In genomic region chr16:94472515-94472951, GRCm38 (mm10) we compare ENCODE assay signal across 8 mouse cellular contexts. TPM values are rescaled to one million over a fixed set of nuclear protein-coding genes. Genes with fewer than 3 reads are reported as not detected.
A peak's percentile ranks its signal among the peaks of the same experiment; 100 is the strongest.
DNase-seq lines count a peak whose midpoint lies in the region; ATAC-seq lines count a peak whose summit lies in the region.
"Had no signal": no experiment of that assay in that cellular context is flagged by ENCODE, and none has a peak within 500 bp of the region (broad histone marks: within the 10 kb centered on the region; RNA-seq: fewer than 3 reads in every experiment).

No protein-coding gene starts in this region.

- H3K27ac ChIP-seq in hindbrain, embryonic 14.5 days: peak overlapping the region; percentile 85
- H3K27ac ChIP-seq: liver, embryonic 14.5 days had no signal

- peaks cover 54% of the 10 kb centered on the region for H3K36me3 ChIP-seq in hindbrain, embryonic 14.5 days (replicated peaks; ENCODE audit: control insufficient read depth, insufficient read depth)

- DNase-seq in adipocyte (ENCODE audit: low spot score): peak; percentile 95
- DNase-seq in brain, adult 2 months (ENCODE audit: low read depth, low spot score): peak; percentile 94
- peak; percentile 77 for DNase-seq in hindbrain, embryonic 14.5 days (ENCODE audit: low spot score)
- peak; percentile 84 for DNase-seq in left cerebral cortex, postnatal 4 days
- peak; percentile 25 for DNase-seq in retina, postnatal 7 days (ENCODE audit: low read depth, low spot score)
- no peak for DNase-seq in thymus, postnatal 36 days

- 38% methylated on average over 8 of the region's 8 CpGs for WGBS in hindbrain, embryonic 14.5 days

- H3K4me3 ChIP-seq in hindbrain, embryonic 14.5 days (replicated peaks; ENCODE audit: low read length): no peak overlapping the region

- H3K9ac ChIP-seq in hindbrain, embryonic 14.5 days: no peak overlapping the region
- H3K9ac ChIP-seq: liver, embryonic 14.5 days had no signal

- H3K4me1 ChIP-seq in hindbrain, embryonic 14.5 days (replicated peaks; ENCODE audit: control insufficient read depth, insufficient read depth, low read length): peaks cover 16% of the 10 kb centered on the region

- intact Hi-C loops in left cerebral cortex, postnatal 4 days (cut with DNase I): no loop called here

- peak; percentile 83 for ATAC-seq in frontal cortex, adult (ENCODE audit: low TSS enrichment)
- ATAC-seq in hindbrain, embryonic 14.5 days (ENCODE audit: low FRiP score): peak; percentile 77

- H3K4me2 ChIP-seq in hindbrain, embryonic 14.5 days (replicated peaks): 0 out of 2 replicates have a peak overlapping the region, but pooled peaks have one; percentile 11

- no peaks in the 10 kb centered on the region for H3K27me3 ChIP-seq in hindbrain, embryonic 14.5 days (ENCODE audit: control insufficient read depth, insufficient read depth, low read length)

- no peaks in the 10 kb centered on the region for H3K9me3 ChIP-seq in hindbrain, embryonic 14.5 days (ENCODE audit: control insufficient read depth, low read length)

RNA-seq across cellular contexts. Expression of gene Vps26c, which starts 54.1 kb away (rescaled TPM):
- 85.4 and 89.2 TPM in 2 replicates for polyA plus RNA-seq in hindbrain, embryonic 14.5 days (2014; fragmentation: Nextera tagmentation; extraction: Ambion mirVana)
- total RNA-seq in left cerebral cortex, postnatal 4 days (2021): 10 to 100 TPM; 43.8 to 50.6 TPM

Comparison
In these comparisons a context has a peak if more than half of its experiments do, and no peak if none do; other contexts are left out.
1. DNase-seq: peak in adipocyte (single experiment), brain, adult 2 months (single experiment), hindbrain, embryonic 14.5 days (single experiment), left cerebral cortex, postnatal 4 days (single experiment) and retina, postnatal 7 days (single experiment); none in thymus, postnatal 36 days (0 of 2).